ENCODE assay signal across 9 mouse cellular contexts in genomic region chr4:133103525-133104193, GRCm38 (mm10). TPM values are rescaled to one million over a fixed set of nuclear protein-coding genes. Genes with fewer than 3 reads are reported as not detected.
DNase-seq lines count a peak whose midpoint lies in the region; ATAC-seq and TF ChIP-seq lines count a peak whose summit lies in the region.
"Had no signal": no experiment of that assay in that cellular context is flagged by ENCODE, and none has a peak within 500 bp of the region (broad histone marks: within the 10 kb centered on the region; RNA-seq: fewer than 3 reads in every experiment).

No protein-coding gene starts in this region.

- no peak for TF ChIP-seq CTCF in testis, adult 2 months (IDR thresholded peaks at IDR 0.05; ENCODE audit: control insufficient read depth, insufficient read depth, insufficient replicate concordance, low read depth, low read length)

- H3K27me3 ChIP-seq in testis, adult 2 months (ENCODE audit: control insufficient read depth, insufficient read depth, low read length): no peaks in the 10 kb centered on the region
- no peaks in the 10 kb centered on the region for H3K27me3 ChIP-seq in limb, embryonic 12.5 days
- H3K27me3 ChIP-seq: neural tube, embryonic 13.5 days had no signal

- H3K4me3 ChIP-seq in testis, adult 2 months (ENCODE audit: control insufficient read depth, low read depth, low read length): no peak overlapping the region; the same call in 1 of the 2 replicates
- no peak overlapping the region for H3K4me3 ChIP-seq in limb, embryonic 12.5 days (replicated peaks)
- H3K4me3 ChIP-seq: neural tube, embryonic 13.5 days had no signal

- DNase-seq in cerebellum, adult 11 months: no peak
- no peak for DNase-seq in testis, postnatal 10 days (ENCODE audit: low spot score)
- peak; percentile 48 for DNase-seq in testis, postnatal 14 days (ENCODE audit: low spot score)
- no peak for DNase-seq in spleen, adult 18-20 months
- no peak for DNase-seq in layer of hippocampus, adult 18-20 months (ENCODE audit: low spot score in 2 of 2)

- peaks cover 13% of the 10 kb centered on the region for H3K4me1 ChIP-seq in testis, adult 2 months (ENCODE audit: control insufficient read depth, insufficient read depth, low read length)
- peaks cover 27% of the 10 kb centered on the region for H3K4me1 ChIP-seq in limb, embryonic 12.5 days (replicated peaks)

- ATAC-seq in cerebellum, adult (ENCODE audit: insufficient number of reproducible peaks, low FRiP score, low TSS enrichment): peak; percentile 60; the same call in 1 of the 2 replicates
- no peak; the same call in 1 of the 2 replicates for ATAC-seq in limb, embryonic 12.5 days (ENCODE audit: insufficient number of reproducible peaks, insufficient read depth, low FRiP score, low TSS enrichment, low read depth)

- no peak for TF ChIP-seq POLR2A in testis, adult 2 months (IDR thresholded peaks at IDR 0.05; ENCODE audit: control insufficient read depth, low read depth, low read length)

- H3K9ac ChIP-seq in limb, embryonic 12.5 days (replicated peaks): no peak overlapping the region
- H3K9ac ChIP-seq: neural tube, embryonic 13.5 days had no signal

- WGBS in limb, embryonic 12.5 days: 24% methylated on average over 16 of the region's 16 CpGs

- H3K9me3 ChIP-seq in limb, embryonic 12.5 days: no peaks in the 10 kb centered on the region
- H3K9me3 ChIP-seq: neural tube, embryonic 13.5 days had no signal

- H3K36me3 ChIP-seq in testis, adult 2 months (ENCODE audit: control insufficient read depth, insufficient read depth, low read length): no peaks in the 10 kb centered on the region
- H3K36me3 ChIP-seq in limb, embryonic 12.5 days: no peaks in the 10 kb centered on the region
- H3K36me3 ChIP-seq: neural tube, embryonic 13.5 days had no signal

- H3K4me2 ChIP-seq in limb, embryonic 12.5 days: peak overlapping the region; percentile 14; the same call in 1 of the 2 replicates
- H3K4me2 ChIP-seq: neural tube, embryonic 13.5 days had no signal

- H3K27ac ChIP-seq in testis, adult 2 months (ENCODE audit: control insufficient read depth, insufficient read depth, low read depth, low read length): peak overlapping the region; percentile 42
- peak overlapping the region; percentile 37; the same call in 1 of the 2 replicates for H3K27ac ChIP-seq in limb, embryonic 12.5 days
- H3K27ac ChIP-seq: neural tube, embryonic 13.5 days had no signal

RNA-seq across cellular contexts. Expression of gene Wasf2, which starts 26.6 kb away (rescaled TPM):
- polyA plus RNA-seq in testis, adult 2 months (2012; rRNA removed): 156 and 195 TPM in 2 replicates
- polyA plus RNA-seq in limb, embryonic 12.5 days (2016; fragmentation: Nextera tagmentation; extraction: Ambion mirVana): 73.8 and 81.6 TPM in 2 replicates
- 10 to 100 TPM; 27.4 to 32.6 TPM for total RNA-seq in layer of hippocampus, adult 18-20 months (2021)
